Comparison of ENCODE assay signal across 12 mouse cellular contexts in the genomic region with DNA sequence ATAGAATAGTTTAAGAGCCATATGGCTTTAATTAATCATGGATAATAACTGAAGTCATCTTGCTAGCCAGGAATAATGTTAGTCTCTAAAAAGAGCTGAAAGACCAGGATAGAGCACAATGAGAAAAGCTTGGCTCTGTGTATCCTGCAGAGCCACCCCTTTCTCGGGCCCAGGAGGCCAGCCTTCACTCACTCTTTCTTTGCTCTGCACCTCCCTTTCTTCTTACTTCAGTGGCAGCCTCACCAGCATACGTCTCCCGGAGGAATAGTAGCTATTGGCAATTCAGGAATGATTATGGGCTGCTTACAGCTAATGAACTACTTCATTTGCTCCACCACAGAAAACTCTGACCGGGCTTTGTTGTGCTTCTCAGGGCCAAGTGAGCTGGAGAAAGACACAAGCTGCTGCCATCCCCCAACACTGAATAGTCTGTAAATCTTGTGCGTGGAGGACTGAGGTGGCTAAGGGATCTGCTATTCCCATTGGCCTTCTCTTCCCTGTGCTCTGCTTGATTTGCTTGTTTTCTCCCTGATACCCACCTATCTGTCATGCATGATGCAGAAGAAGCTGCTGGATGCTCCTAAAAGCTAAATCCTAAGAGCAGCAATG.
DNase-seq lines count a peak whose midpoint lies in the region; ATAC-seq and TF ChIP-seq lines count a peak whose summit lies in the region.
"Had no signal": no experiment of that assay in that cellular context is flagged by ENCODE, and none has a peak within 500 bp of the region (broad histone marks: within the 10 kb centered on the region; RNA-seq: fewer than 3 reads in every experiment).

No protein-coding gene starts in this region.

- no peak overlapping the region for H3K4me3 ChIP-seq in lung, embryonic 14.5 days (ENCODE audit: low read depth, low read length)
- no peak overlapping the region for H3K4me3 ChIP-seq in lung, adult 2 months (replicated peaks; ENCODE audit: extremely low read depth, low read depth, low read length)
- H3K4me3 ChIP-seq in hindbrain, embryonic 10.5 days, result no peak overlapping the region
- H3K4me3 ChIP-seq in midbrain, embryonic 11.5 days (ENCODE audit: low read depth, low read length), result no peak overlapping the region
- H3K4me3 ChIP-seq in stomach, postnatal 0 days (ENCODE audit: low read depth, low read length), result no peak overlapping the region
- H3K4me3 ChIP-seq: layer of hippocampus, adult 2 months had no signal

- H3K9me3 ChIP-seq in lung, embryonic 14.5 days (ENCODE audit: low read depth, low read length), result no peaks in the 10 kb centered on the region
- H3K9me3 ChIP-seq in hindbrain, embryonic 10.5 days, result no peaks in the 10 kb centered on the region
- H3K9me3 ChIP-seq in midbrain, embryonic 11.5 days (ENCODE audit: control insufficient read depth, low read length), result no peaks in the 10 kb centered on the region
- H3K9me3 ChIP-seq in stomach, postnatal 0 days (ENCODE audit: control insufficient read depth, low read length), result no peaks in the 10 kb centered on the region

- H3K36me3 ChIP-seq in lung, embryonic 14.5 days (ENCODE audit: insufficient read depth), result no peaks in the 10 kb centered on the region
- no peaks in the 10 kb centered on the region for H3K36me3 ChIP-seq in hindbrain, embryonic 10.5 days
- no peaks in the 10 kb centered on the region for H3K36me3 ChIP-seq in midbrain, embryonic 11.5 days (ENCODE audit: control insufficient read depth, insufficient read depth, low read length)
- H3K36me3 ChIP-seq in stomach, postnatal 0 days (ENCODE audit: control insufficient read depth, insufficient read depth, low read length), result no peaks in the 10 kb centered on the region

- 21% methylated on average over 5 of the region's 5 CpGs for WGBS in lung, embryonic 14.5 days
- 53% methylated on average over 5 of the region's 5 CpGs for WGBS in lung, adult 2 months
- WGBS in hindbrain, embryonic 10.5 days, result 21% methylated on average over 5 of the region's 5 CpGs
- 16% methylated on average over 5 of the region's 5 CpGs for WGBS in midbrain, embryonic 11.5 days
- WGBS in stomach, postnatal 0 days, result 33% methylated on average over 5 of the region's 5 CpGs

- peak overlapping the region; percentile 79 for H3K27ac ChIP-seq in lung, embryonic 14.5 days (ENCODE audit: low read depth)
- H3K27ac ChIP-seq in hindbrain, embryonic 10.5 days, result peak overlapping the region; percentile 64
- H3K27ac ChIP-seq in midbrain, embryonic 11.5 days (ENCODE audit: low read depth, low read length), result peak overlapping the region; percentile 27
- H3K27ac ChIP-seq in stomach, postnatal 0 days (replicated peaks), result 0 out of 2 replicates have a peak overlapping the region, but pooled peaks have one; percentile 3
- H3K27ac ChIP-seq: layer of hippocampus, adult 2 months had no signal

- no peak for TF ChIP-seq CTCF in lung, embryonic 14.5 days (IDR thresholded peaks at IDR 0.05; ENCODE audit: low read depth)
- no peak for TF ChIP-seq CTCF in lung, adult 2 months (IDR thresholded peaks at IDR 0.05; ENCODE audit: insufficient read depth, low read length)
- TF ChIP-seq CTCF in stomach, postnatal 0 days (IDR thresholded peaks at IDR 0.05; ENCODE audit: low read depth), result no peak

- no peak for TF ChIP-seq EP300 in stomach, postnatal 0 days (optimal IDR thresholded peaks at IDR 0.05)

- ATAC-seq in lung, embryonic 14.5 days (ENCODE audit: insufficient read depth), result peak; percentile 61
- ATAC-seq in midbrain, embryonic 11.5 days (ENCODE audit: low FRiP score), result peak; percentile 60
- no peak for ATAC-seq in stomach, postnatal 0 days (ENCODE audit: low FRiP score, low TSS enrichment)

- peak; percentile 38 for DNase-seq in lung, embryonic 14.5 days
- no peak for DNase-seq in lung, adult 2 months
- no peak for DNase-seq in hindbrain, embryonic 10.5 days (ENCODE audit: low spot score)
- peak; percentile 84 for DNase-seq in midbrain, embryonic 11.5 days (ENCODE audit: low spot score, missing footprints)
- no peak for DNase-seq in stomach, postnatal 0 days (ENCODE audit: low spot score)
- DNase-seq in liver, result no peak
- no peak for DNase-seq in gastrocnemius, adult 8-10 months (ENCODE audit: low spot score in 2 of 2)
- no peak for DNase-seq in spleen, adult 18-20 months
- DNase-seq: adrenal gland, postnatal 10 days; cerebellum, adult 11 months; heart, postnatal 4 days had no signal

- TF ChIP-seq POLR2A in lung, adult 2 months (IDR thresholded peaks at IDR 0.05; ENCODE audit: borderline replicate concordance, extremely low read depth, low read depth, low read length), result no peak

- H3K4me1 ChIP-seq in lung, embryonic 14.5 days (ENCODE audit: insufficient read depth), result peaks cover 15% of the 10 kb centered on the region
- peaks cover 3% of the 10 kb centered on the region for H3K4me1 ChIP-seq in lung, adult 2 months (ENCODE audit: control insufficient read depth, insufficient read depth, low read length)
- peaks cover 20% of the 10 kb centered on the region for H3K4me1 ChIP-seq in hindbrain, embryonic 10.5 days (replicated peaks)
- H3K4me1 ChIP-seq in midbrain, embryonic 11.5 days (ENCODE audit: control insufficient read depth, insufficient read depth, low read length), result peaks cover 4% of the 10 kb centered on the region
- H3K4me1 ChIP-seq in stomach, postnatal 0 days (replicated peaks; ENCODE audit: control insufficient read depth, insufficient read depth), result peaks cover 2% of the 10 kb centered on the region; the same call in 1 of the 2 replicates

- H3K27me3 ChIP-seq in lung, embryonic 14.5 days (ENCODE audit: insufficient read depth, low read length), result no peaks in the 10 kb centered on the region
- H3K27me3 ChIP-seq in hindbrain, embryonic 10.5 days (ENCODE audit: insufficient read depth, poor library complexity, severe bottlenecking), result no peaks in the 10 kb centered on the region
- H3K27me3 ChIP-seq in midbrain, embryonic 11.5 days (ENCODE audit: control insufficient read depth, insufficient read depth, low read length), result no peaks in the 10 kb centered on the region
- H3K27me3 ChIP-seq in stomach, postnatal 0 days (ENCODE audit: control insufficient read depth, insufficient read depth, low read length), result no peaks in the 10 kb centered on the region

- no peak overlapping the region for H3K9ac ChIP-seq in lung, embryonic 14.5 days
- no peak overlapping the region for H3K9ac ChIP-seq in midbrain, embryonic 11.5 days (ENCODE audit: low read length)
- no peak overlapping the region for H3K9ac ChIP-seq in stomach, postnatal 0 days (ENCODE audit: low read length)

- no peak overlapping the region for H3K4me2 ChIP-seq in lung, embryonic 14.5 days
- no peak overlapping the region for H3K4me2 ChIP-seq in midbrain, embryonic 11.5 days
- H3K4me2 ChIP-seq in stomach, postnatal 0 days (replicated peaks; ENCODE audit: low read depth), result no peak overlapping the region

Comparison
In these comparisons a context has a peak if more than half of its experiments do, and no peak if none do; other contexts are left out.
1. DNase-seq: peak in lung, embryonic 14.5 days (single experiment) and midbrain, embryonic 11.5 days (single experiment); none in lung, adult 2 months (single experiment), hindbrain, embryonic 10.5 days (single experiment), stomach, postnatal 0 days (single experiment), liver (single experiment), gastrocnemius, adult 8-10 months (0 of 2) and spleen, adult 18-20 months (0 of 2).
2. H3K27ac ChIP-seq: peak in every context shown above with its lines; median percentile 79 in lung, embryonic 14.5 days; 64 in hindbrain, embryonic 10.5 days; 27 in midbrain, embryonic 11.5 days; 3 in stomach, postnatal 0 days.